Mouse (Mus musculus): Measurements from ENCODE around the gene Dph5. TPM values are rescaled to one million over a fixed set of nuclear protein-coding genes. Genes with fewer than 3 reads are reported as not detected.

Gene Dph5
- total and polyA plus RNA-seq, 2 experiments = 3.8 to 9.3 TPM

DNA sequence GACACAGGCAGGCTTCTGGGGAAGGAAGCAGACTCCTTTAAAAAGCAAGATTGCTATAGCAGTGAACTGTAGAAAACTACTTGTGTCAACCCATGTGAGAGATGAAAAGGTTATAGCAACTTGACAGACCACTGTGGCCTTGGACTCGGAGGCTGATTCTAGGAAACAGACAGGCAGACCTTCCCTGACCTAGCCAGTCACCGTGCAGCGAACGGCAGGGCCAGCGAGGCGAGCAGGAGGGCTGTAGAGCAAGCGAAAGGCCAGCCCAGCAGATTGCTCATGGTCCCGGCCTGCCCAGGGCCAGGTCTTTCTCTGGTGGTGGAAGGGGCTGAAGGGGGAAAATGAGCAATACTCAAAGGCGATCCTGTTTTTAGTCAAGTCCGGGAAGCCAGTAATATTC is 50.2 kb downstream of the Dph5 start:
- Histone ChIP-seq H3K27me3 (ENCODE audit: control insufficient read depth, insufficient read depth, low read length) (no peaks in the 10 kb centered on the region), H3K4me3 (ENCODE audit: insufficient read depth, low read depth, low read length) (no peak overlapping the region), H3K36me3 (ENCODE audit: control insufficient read depth, insufficient read depth, low read length) (peaks cover 20% of the 10 kb centered on the region), H3K9ac (ENCODE audit: low read depth, low read length) (no peak overlapping the region), H3K27ac (replicated peaks; ENCODE audit: insufficient read depth, low read depth, low read length) (no peak overlapping the region), H3K4me1 (ENCODE audit: control insufficient read depth, insufficient read depth, low read length) (no peaks in the 10 kb centered on the region), H3K79me2 (ENCODE audit: control insufficient read depth, insufficient read depth, low read length) (no peaks in the 10 kb centered on the region)
- DNase-seq (ENCODE audit: extremely low read depth, low read depth, low spot score) = no peak
- WGBS = 84% methylated on average over 10 of the region's 10 CpGs
- TF ChIP-seq POLR2A (IDR thresholded peaks at IDR 0.05; ENCODE audit: extremely low read depth, insufficient read depth, low read length) = no peak

DNA sequence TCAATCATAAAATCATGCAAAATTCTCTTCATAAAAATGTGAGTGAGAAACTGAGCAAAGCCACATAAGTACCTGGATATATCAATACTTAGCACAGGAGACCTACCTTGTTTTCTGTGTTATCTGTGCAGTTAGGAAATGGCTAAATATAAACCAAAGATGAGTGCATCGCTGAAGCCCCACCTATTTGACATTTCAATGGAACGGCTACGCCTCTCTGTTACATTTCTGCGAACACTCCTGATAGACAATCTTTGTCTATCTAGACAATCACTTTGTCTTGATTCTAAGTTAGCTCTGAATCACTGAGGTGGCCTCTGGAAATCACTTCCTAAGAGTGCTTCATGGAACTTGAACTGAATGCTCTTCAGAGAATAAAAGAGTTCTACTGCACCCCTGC is 52.9 kb downstream of the Dph5 start:
- Histone ChIP-seq H3K4me1 (ENCODE audit: control insufficient read depth, insufficient read depth, low read length) (no peaks in the 10 kb centered on the region), H3K27ac (replicated peaks; ENCODE audit: insufficient read depth, low read depth, low read length) (no peak overlapping the region), H3K27me3 (ENCODE audit: control insufficient read depth, insufficient read depth, low read length) (no peaks in the 10 kb centered on the region), H3K9ac (ENCODE audit: low read depth, low read length) (no peak overlapping the region), H3K4me3 (ENCODE audit: insufficient read depth, low read depth, low read length) (no peak overlapping the region), H3K79me2 (ENCODE audit: control insufficient read depth, insufficient read depth, low read length) (no peaks in the 10 kb centered on the region), H3K36me3 (ENCODE audit: control insufficient read depth, insufficient read depth, low read length) (peaks cover 36% of the 10 kb centered on the region)
- no peak for DNase-seq (ENCODE audit: extremely low read depth, low read depth, low spot score)
- no peak for TF ChIP-seq POLR2A (IDR thresholded peaks at IDR 0.05; ENCODE audit: extremely low read depth, insufficient read depth, low read length)
- WGBS = 88% methylated on average over 4 of the region's 4 CpGs

DNA sequence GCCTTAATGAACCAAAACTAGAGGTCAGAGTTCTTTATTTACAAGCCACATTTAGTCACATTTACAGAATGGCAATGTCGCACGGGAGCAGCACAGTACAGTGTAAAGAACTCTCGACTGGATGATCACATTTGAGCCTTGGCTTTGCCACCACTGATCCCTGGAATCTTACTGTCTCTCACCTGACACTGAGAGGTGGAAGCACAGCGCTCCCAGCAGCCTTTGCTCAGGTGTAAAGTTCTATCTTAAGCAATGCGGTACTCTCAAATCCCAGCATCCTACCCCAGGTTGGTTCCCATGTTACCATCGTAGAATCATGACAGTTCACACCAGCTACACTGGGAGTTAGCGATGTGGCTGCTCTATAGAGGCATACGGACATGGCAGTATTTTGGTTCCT is 53.8 kb downstream of the Dph5 start:
- Histone ChIP-seq H3K79me2 (ENCODE audit: control insufficient read depth, insufficient read depth, low read length) (no peaks in the 10 kb centered on the region), H3K4me1 (ENCODE audit: control insufficient read depth, insufficient read depth, low read length) (no peaks in the 10 kb centered on the region), H3K4me3 (ENCODE audit: insufficient read depth, low read depth, low read length) (no peak overlapping the region), H3K27ac (replicated peaks; ENCODE audit: insufficient read depth, low read depth, low read length) (no peak overlapping the region), H3K27me3 (ENCODE audit: control insufficient read depth, insufficient read depth, low read length) (no peaks in the 10 kb centered on the region), H3K36me3 (ENCODE audit: control insufficient read depth, insufficient read depth, low read length) (peaks cover 41% of the 10 kb centered on the region), H3K9ac (ENCODE audit: low read depth, low read length) (no peak overlapping the region)
- no peak for DNase-seq (ENCODE audit: extremely low read depth, low read depth, low spot score)
- 93% methylated on average over 8 of the region's 8 CpGs for WGBS
- TF ChIP-seq CTCF (IDR thresholded peaks at IDR 0.05; ENCODE audit: low read depth, low read length) (no peak), POLR2A (IDR thresholded peaks at IDR 0.05; ENCODE audit: extremely low read depth, insufficient read depth, low read length) (no peak)

DNA sequence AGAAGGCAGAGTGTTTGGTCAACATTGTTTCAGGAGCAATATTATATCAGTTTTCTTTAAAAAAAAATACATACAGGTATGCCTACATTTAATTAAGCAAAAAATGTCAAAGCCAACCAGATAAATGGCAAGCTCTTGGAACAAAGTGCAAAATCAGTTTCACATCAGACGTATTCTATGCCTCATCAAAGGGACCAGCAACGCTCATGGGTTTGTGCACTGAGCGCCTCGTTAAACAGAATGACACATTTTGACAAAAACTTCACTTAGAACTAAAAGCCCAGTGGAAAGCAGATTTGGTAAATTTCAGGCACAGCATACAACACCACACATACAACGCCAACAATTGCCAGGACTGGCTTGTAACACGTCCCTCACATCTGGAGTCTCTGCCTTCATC is 56.7 kb downstream of the Dph5 start:
- 97% methylated on average over 6 of the region's 6 CpGs for WGBS
- Histone ChIP-seq H3K4me3 (ENCODE audit: insufficient read depth, low read depth, low read length) (no peak overlapping the region), H3K27ac (replicated peaks; ENCODE audit: insufficient read depth, low read depth, low read length) (no peak overlapping the region), H3K9ac (ENCODE audit: low read depth, low read length) (no peak overlapping the region), H3K79me2 (ENCODE audit: control insufficient read depth, insufficient read depth, low read length) (no peaks in the 10 kb centered on the region), H3K27me3 (ENCODE audit: control insufficient read depth, insufficient read depth, low read length) (no peaks in the 10 kb centered on the region), H3K4me1 (ENCODE audit: control insufficient read depth, insufficient read depth, low read length) (no peaks in the 10 kb centered on the region), H3K36me3 (ENCODE audit: control insufficient read depth, insufficient read depth, low read length) (peaks cover 45% of the 10 kb centered on the region)
- DNase-seq (ENCODE audit: extremely low read depth, low read depth, low spot score) = no peak
- TF ChIP-seq CTCF (IDR thresholded peaks at IDR 0.05; ENCODE audit: low read depth, low read length) (no peak), POLR2A (IDR thresholded peaks at IDR 0.05; ENCODE audit: extremely low read depth, insufficient read depth, low read length) (no peak)

DNA sequence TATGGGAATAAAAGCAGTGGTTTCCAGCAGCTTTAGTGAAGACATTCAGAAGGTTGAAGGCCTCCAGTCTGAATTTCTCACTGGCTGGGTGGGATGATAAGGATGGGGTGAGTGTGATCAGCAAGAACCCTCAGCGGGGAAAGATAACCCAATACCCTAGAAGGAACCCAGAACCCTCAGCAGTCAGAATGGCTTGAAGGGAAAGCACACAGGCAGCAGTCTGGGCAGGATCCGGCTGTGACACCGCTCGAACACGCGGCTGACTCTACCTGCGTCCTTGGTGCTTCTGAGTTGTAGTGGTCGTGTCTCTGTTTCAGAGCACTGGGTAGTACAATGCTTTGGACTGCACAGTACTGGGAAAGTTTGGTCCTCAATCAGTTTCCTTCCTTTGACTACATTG is 58.6 kb downstream of the Dph5 start:
- 97% methylated on average over 8 of the region's 8 CpGs for WGBS

DNA sequence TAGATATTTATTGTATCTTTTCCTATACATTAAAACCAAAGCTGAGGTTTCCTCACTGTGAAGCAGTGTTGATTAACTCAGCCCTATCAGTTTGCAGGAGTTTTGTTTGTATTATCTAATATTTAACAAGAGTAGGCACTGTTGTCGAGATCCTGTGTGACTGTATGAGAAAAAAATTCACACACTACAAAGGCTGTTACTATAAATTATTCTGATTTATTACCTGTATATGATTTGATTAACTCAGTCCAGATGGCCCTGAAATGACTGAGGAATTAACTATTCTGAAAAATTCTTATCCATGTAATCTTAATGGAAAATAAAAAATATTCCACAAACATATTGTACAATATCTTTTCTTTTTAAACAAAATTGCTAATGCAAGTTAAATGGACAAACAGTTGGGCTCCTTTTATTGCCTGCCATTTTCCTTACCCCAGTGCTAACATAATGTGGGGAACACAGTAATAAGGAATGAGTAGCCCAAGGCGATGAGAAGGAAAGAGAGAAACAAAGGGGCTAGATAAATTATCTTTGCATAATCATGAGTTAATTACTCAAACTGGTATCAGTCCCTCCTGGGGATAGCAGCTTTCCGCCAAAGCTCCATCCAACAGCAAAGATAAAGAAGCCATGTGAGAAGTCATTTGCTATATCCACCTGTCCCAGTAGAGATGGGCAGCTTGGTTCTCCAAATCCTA is 61.7 kb downstream of the Dph5 start:
- Histone ChIP-seq H3K27ac (replicated peaks; ENCODE audit: insufficient read depth, low read depth, low read length) (no peak overlapping the region), H3K9ac (ENCODE audit: low read depth, low read length) (no peak overlapping the region), H3K79me2 (ENCODE audit: control insufficient read depth, insufficient read depth, low read length) (no peaks in the 10 kb centered on the region), H3K27me3 (ENCODE audit: control insufficient read depth, insufficient read depth, low read length) (no peaks in the 10 kb centered on the region), H3K36me3 (ENCODE audit: control insufficient read depth, insufficient read depth, low read length) (peaks cover 42% of the 10 kb centered on the region), H3K4me1 (ENCODE audit: control insufficient read depth, insufficient read depth, low read length) (no peaks in the 10 kb centered on the region), H3K4me3 (ENCODE audit: insufficient read depth, low read depth, low read length) (no peak overlapping the region)
- 75% methylated on average over 3 of the region's 3 CpGs for WGBS
- TF ChIP-seq POLR2A (IDR thresholded peaks at IDR 0.05; ENCODE audit: extremely low read depth, insufficient read depth, low read length) (no peak), CTCF (IDR thresholded peaks at IDR 0.05; ENCODE audit: low read depth, low read length) (no peak)
- no peak for DNase-seq (ENCODE audit: extremely low read depth, low read depth, low spot score)

More for the DNA sequence above, 58.6 kb downstream of the Dph5 start:
- Histone ChIP-seq H3K4me1 (ENCODE audit: control insufficient read depth, insufficient read depth, low read length) (no peaks in the 10 kb centered on the region), H3K9ac (ENCODE audit: low read depth, low read length) (no peak overlapping the region), H3K36me3 (ENCODE audit: control insufficient read depth, insufficient read depth, low read length) (peaks cover 46% of the 10 kb centered on the region), H3K79me2 (ENCODE audit: control insufficient read depth, insufficient read depth, low read length) (no peaks in the 10 kb centered on the region), H3K27ac (replicated peaks; ENCODE audit: insufficient read depth, low read depth, low read length) (no peak overlapping the region), H3K4me3 (ENCODE audit: insufficient read depth, low read depth, low read length) (no peak overlapping the region), H3K27me3 (ENCODE audit: control insufficient read depth, insufficient read depth, low read length) (no peaks in the 10 kb centered on the region)
- TF ChIP-seq CTCF (IDR thresholded peaks at IDR 0.05; ENCODE audit: low read depth, low read length) = no peak
- TF ChIP-seq POLR2A (IDR thresholded peaks at IDR 0.05; ENCODE audit: extremely low read depth, insufficient read depth, low read length) = no peak
- no peak for DNase-seq (ENCODE audit: extremely low read depth, low read depth, low spot score)
